Mouse (Mus musculus): Measurements from ENCODE around the gene Limk1. TPM values are rescaled to one million over a fixed set of nuclear protein-coding genes. Genes with fewer than 3 reads are reported as not detected.

The Limk1 gene
- polyA plus RNA-seq, 1 experiment from 2014 or later = 16.3 TPM

DNA sequence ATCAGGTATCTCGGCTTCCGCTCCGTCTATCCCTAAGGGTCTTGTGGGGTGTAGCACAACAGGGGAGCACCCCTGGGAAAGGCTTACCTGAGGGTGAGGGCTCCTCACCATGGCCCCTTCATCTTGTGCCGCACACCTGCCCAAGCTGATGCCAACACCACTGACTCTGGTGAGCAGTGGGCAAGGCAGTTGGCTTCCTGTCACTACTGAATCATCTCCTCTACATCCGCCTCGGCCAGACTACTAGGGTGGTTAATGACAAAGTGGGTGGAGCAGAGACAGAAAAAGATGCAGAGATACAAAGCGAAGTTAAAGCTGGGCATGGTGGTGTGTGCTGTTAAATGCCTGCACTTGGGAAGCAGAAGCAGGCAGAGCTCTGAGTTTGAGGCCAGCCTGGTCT lies 73.6 kb downstream of the Limk1 start, which contains the start of gene Lat2:
TSS of gene Lat2 (minus strand) at position 224 of the 400 bp plus-strand sequence.
- no peaks in the 10 kb centered on the region for H3K9me3 ChIP-seq
- H3K4me1 ChIP-seq (replicated peaks) = peaks cover 12% of the 10 kb centered on the region
- H3K36me3 ChIP-seq = peaks cover 57% of the 10 kb centered on the region
- no peak within 1 kb of the TSS for H3K27ac ChIP-seq
- DNase-seq (ENCODE audit: low spot score) = no peak
- WGBS = 88% methylated on average over 7 of the region's 7 CpGs
- no peak within 1 kb of the TSS for H3K4me3 ChIP-seq
- H3K27me3 ChIP-seq (ENCODE audit: insufficient read depth, poor library complexity, severe bottlenecking) = no peaks in the 10 kb centered on the region

DNA sequence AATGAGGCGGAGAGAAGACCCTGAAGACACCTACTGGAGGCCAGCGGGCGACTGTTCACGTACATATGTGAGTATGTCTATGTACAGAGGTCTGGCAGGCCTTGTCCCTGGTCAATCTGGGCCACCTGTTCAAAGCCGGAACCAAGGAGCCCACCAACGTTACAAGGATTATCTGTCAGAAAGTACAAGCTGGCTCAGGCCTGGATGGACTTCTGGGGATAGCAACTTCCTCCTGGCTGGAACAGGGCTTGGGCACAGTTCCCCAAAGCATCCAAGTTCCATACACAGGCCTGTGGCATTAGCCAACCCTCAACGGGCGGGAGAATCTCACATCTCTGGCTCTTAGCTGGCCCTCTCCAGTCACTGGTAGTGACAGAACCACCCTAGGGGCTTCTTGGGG lies 74.1 kb downstream of the Limk1 start:
- peaks cover 12% of the 10 kb centered on the region for H3K4me1 ChIP-seq (replicated peaks)
- peaks cover 52% of the 10 kb centered on the region for H3K36me3 ChIP-seq
- no peak for DNase-seq (ENCODE audit: low spot score)
- WGBS = 93% methylated on average over 8 of the region's 8 CpGs
- no peak overlapping the region for H3K4me3 ChIP-seq
- no peaks in the 10 kb centered on the region for H3K9me3 ChIP-seq
- no peak overlapping the region for H3K27ac ChIP-seq
- H3K27me3 ChIP-seq (ENCODE audit: insufficient read depth, poor library complexity, severe bottlenecking) = no peaks in the 10 kb centered on the region

DNA sequence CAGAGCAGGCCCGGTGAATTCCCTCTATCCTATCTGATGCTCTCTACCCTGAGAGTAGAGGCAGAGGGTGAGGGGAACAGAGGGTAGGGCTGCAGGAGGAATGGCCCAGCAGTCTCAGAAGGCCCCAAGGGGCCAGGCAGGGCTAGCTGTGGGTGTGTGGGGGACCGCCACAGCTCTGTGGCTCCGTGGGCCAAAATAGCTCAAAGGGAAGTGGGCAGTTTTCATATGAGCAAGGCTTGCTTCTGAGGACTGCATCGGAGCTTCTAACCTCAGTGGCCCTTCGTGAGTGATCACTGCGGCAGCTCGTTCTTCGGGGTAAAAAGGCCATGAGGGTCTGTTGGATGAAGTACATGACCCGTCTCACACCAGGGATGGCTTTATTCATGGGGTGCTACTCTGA lies 74.7 kb downstream of the Limk1 start:
- Histone ChIP-seq H3K4me3 (no peak overlapping the region), H3K4me1 (replicated peaks) (peaks cover 12% of the 10 kb centered on the region), H3K9me3 (no peaks in the 10 kb centered on the region), H3K27ac (no peak overlapping the region), H3K36me3 (peaks cover 46% of the 10 kb centered on the region), H3K27me3 (ENCODE audit: insufficient read depth, poor library complexity, severe bottlenecking) (no peaks in the 10 kb centered on the region)
- WGBS = 86% methylated on average over 9 of the region's 9 CpGs
- DNase-seq (ENCODE audit: low spot score) = no peak

DNA sequence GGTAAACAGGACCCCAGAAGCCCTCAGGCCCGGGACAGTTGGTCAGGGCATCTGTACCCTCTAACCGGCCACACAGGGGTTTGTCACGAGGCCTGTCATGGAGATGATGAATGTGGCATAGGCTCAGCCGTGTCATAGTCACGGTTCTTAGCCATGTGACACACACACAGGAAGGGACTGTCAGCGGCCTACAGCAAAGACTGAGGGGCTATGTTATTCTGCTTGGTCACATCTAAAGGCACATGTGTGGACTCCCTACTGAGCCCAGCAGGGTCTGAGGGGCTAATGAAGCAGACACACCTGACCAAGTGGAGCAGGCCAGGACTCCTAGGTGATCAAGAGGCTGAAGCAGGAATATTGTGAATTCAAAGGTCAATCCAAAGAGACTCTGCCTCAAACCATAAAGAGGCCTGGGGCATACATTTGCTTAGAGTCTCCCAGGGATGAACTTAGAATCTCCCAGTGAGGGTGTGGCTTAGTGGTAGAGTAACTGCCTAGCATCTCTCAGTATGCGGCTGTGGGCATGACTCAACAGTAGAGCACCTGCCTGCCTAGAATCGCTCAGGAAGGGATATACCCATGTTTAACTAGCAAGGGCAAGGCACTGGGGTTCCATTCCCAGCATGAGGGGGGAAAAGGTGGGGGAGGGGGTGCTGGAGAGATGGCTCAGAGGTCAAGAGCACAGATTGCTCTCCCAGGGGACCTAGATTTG lies 76.4 kb downstream of the Limk1 start:
- DNase-seq (ENCODE audit: low spot score) = peak; percentile 13
- H3K4me3 ChIP-seq = no peak overlapping the region

DNA sequence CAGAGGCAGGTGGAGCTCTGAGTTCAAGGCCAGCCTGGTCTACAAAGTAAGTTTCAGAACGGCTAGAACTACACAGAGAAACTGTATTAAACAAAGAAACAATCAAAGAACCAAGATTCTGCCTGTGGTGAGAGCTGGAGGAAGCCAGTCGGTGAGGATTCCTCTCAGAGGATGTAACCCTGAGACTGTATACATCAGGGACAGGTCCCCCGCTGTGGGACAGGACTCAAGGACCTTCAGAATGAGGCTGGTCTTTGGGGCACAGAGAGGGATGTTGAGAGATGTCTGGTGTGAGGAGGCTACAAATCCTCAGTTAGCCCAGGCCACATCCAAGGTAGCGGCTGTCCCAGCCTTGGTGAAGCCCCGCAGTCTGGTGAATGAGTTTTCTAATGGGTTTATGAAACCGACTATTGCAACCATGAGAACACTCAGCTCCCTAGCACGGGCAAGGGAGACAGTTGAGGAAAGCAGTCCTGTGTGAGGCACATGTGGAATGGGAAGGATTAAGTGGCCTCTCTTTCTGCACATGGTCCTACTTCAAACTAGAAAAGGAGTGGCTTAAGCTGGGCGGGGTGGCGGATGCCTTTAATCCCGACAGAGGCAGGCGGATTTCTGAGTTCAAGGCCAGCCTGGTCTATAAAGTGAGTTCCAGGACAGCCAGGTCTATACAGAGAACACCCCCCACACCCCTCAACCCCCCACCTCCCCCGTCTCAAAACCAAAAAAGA lies 78.3 kb downstream of the Limk1 start:
- Histone ChIP-seq H3K4me3 (no peak overlapping the region), H3K4me1 (replicated peaks) (peaks cover 12% of the 10 kb centered on the region), H3K27me3 (ENCODE audit: insufficient read depth, poor library complexity, severe bottlenecking) (no peaks in the 10 kb centered on the region), H3K27ac (no peak overlapping the region), H3K9me3 (no peaks in the 10 kb centered on the region), H3K36me3 (peaks cover 11% of the 10 kb centered on the region)
- WGBS = 84% methylated on average over 12 of the region's 12 CpGs
- no peak for DNase-seq (ENCODE audit: low spot score)

More for the DNA sequence above, 76.4 kb downstream of the Limk1 start:
- H3K9me3 ChIP-seq = no peaks in the 10 kb centered on the region
- peaks cover 29% of the 10 kb centered on the region for H3K36me3 ChIP-seq
- H3K4me1 ChIP-seq (replicated peaks) = peaks cover 12% of the 10 kb centered on the region
- 66% methylated on average over 8 of the region's 8 CpGs for WGBS
- no peaks in the 10 kb centered on the region for H3K27me3 ChIP-seq (ENCODE audit: insufficient read depth, poor library complexity, severe bottlenecking)
- H3K27ac ChIP-seq = peak overlapping the region; percentile 40; the same call in 1 of the 2 replicates

DNA sequence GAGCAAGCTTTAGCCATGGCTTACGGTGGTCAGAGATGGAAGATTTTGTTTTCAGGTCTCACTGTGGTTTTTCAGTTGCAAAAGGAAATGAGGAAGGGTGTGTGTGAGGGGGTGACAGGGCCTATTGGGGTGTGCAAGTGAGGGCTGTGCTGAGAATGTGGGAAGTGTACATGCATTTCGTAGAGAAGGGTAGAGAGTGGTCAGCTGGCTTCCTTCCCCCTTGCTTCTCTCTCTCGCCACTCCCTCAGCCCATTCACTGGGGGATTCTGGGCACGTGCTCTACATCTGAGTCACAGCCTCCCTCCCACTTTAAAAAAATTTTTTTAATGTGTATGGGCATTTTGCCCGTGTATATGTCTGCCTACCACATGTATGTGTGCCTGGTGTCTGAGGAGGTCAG lies 81.3 kb downstream of the Limk1 start:
- H3K4me1 ChIP-seq (replicated peaks) = peaks cover 8% of the 10 kb centered on the region

DNA sequence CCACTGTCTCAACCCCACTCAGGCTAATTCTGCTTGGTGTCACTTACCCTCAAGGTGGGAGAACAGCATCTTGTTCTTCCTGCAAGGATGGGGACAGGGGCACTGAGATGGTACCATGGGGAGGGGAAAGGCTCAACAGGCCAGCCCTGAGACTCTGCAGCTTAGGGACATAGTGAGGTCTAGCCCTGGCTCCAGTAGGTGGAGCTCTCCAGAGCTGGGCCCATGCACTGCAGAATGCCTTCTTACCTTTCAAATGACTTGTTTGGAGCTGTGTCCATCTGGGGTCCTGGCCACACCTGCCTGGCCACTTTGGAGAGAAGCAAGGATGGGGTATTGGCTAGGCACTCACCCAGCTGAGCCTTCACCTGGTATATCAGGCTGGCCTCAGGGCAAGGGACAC lies 82.1 kb downstream of the Limk1 start:
- H3K27me3 ChIP-seq (ENCODE audit: insufficient read depth, poor library complexity, severe bottlenecking) = no peaks in the 10 kb centered on the region
- no peaks in the 10 kb centered on the region for H3K4me1 ChIP-seq (replicated peaks)
- peaks cover 14% of the 10 kb centered on the region for H3K36me3 ChIP-seq
- H3K4me3 ChIP-seq = no peak overlapping the region
- H3K27ac ChIP-seq = no peak overlapping the region
- DNase-seq (ENCODE audit: low spot score) = no peak
- H3K9me3 ChIP-seq = no peaks in the 10 kb centered on the region

More for the DNA sequence above, 81.3 kb downstream of the Limk1 start:
- DNase-seq (ENCODE audit: low spot score) = no peak
- Histone ChIP-seq H3K9me3 (no peaks in the 10 kb centered on the region), H3K36me3 (peaks cover 13% of the 10 kb centered on the region), H3K27ac (no peak overlapping the region; the same call in 1 of the 2 replicates), H3K4me3 (no peak overlapping the region), H3K27me3 (ENCODE audit: insufficient read depth, poor library complexity, severe bottlenecking) (no peaks in the 10 kb centered on the region)
- 79% methylated on average over 5 of the region's 5 CpGs for WGBS

Other genes with a start within 250 kb of the Limk1 start
- gene Gtf2ird1, start 231.9 kb downstream of the Limk1 start, polyA plus RNA-seq (2016; fragmentation: Nextera tagmentation; extraction: Ambion mirVana) = 84.8 and 91.6 TPM in 2 replicates
- 6.0 and 8.1 TPM in 2 replicates for gene Clip2, start 136.2 kb downstream of the Limk1 start, polyA plus RNA-seq (2016; fragmentation: Nextera tagmentation; extraction: Ambion mirVana)
- gene Syna, start 128.4 kb downstream of the Limk1 start, polyA plus RNA-seq (2016; fragmentation: Nextera tagmentation; extraction: Ambion mirVana) = 0.09 and 0.12 TPM in 2 replicates
- gene Rfc2, start 107.2 kb downstream of the Limk1 start, polyA plus RNA-seq (2016; fragmentation: Nextera tagmentation; extraction: Ambion mirVana) = 366 and 403 TPM in 2 replicates
- gene Lat2, start 73.6 kb downstream of the Limk1 start, polyA plus RNA-seq (2016; fragmentation: Nextera tagmentation; extraction: Ambion mirVana) = 4.3 and 4.7 TPM in 2 replicates
- 502 and 539 TPM in 2 replicates for gene Eif4h, start 49.1 kb downstream of the Limk1 start, polyA plus RNA-seq (2016; fragmentation: Nextera tagmentation; extraction: Ambion mirVana)
- 1.2 and 2.3 TPM in 2 replicates for gene Eln, start 58.7 kb upstream of the Limk1 start, polyA plus RNA-seq (2016; fragmentation: Nextera tagmentation; extraction: Ambion mirVana)
- not detected in 2 replicates for gene Tmem270, start 218.1 kb upstream of the Limk1 start, polyA plus RNA-seq (2016; fragmentation: Nextera tagmentation; extraction: Ambion mirVana)
- gene Cldn13, start 226.9 kb upstream of the Limk1 start, polyA plus RNA-seq (2016; fragmentation: Nextera tagmentation; extraction: Ambion mirVana) = 2.8 and 3.9 TPM in 2 replicates
- gene Mettl27, start 243.8 kb upstream of the Limk1 start, polyA plus RNA-seq (2016; fragmentation: Nextera tagmentation; extraction: Ambion mirVana) = 12.0 and 12.6 TPM in 2 replicates